Comparison of ENCODE assay signal across 7 mouse cellular contexts in genomic region chr4:4792992-4793834, GRCm38 (mm10). TPM values are rescaled to one million over a fixed set of nuclear protein-coding genes. Genes with fewer than 3 reads are reported as not detected.
DNase-seq lines count a peak whose midpoint lies in the region; ATAC-seq and TF ChIP-seq lines count a peak whose summit lies in the region.

Gene Impad1 (minus strand): TSS chr4:4793355.

- TF ChIP-seq POLR2A in small intestine, adult 2 months (IDR thresholded peaks at IDR 0.05; ENCODE audit: low read depth, low read length) = peak; percentile 86

- no peaks in the 10 kb centered on the region for H3K36me3 ChIP-seq in intestine, postnatal 0 days (ENCODE audit: control insufficient read depth, insufficient read depth)
- 0 out of 2 replicates have a peak, but pooled peaks cover 6% of the 10 kb centered on the region for H3K36me3 ChIP-seq in midbrain, embryonic 12.5 days
- H3K36me3 ChIP-seq in small intestine, adult 2 months (ENCODE audit: control insufficient read depth, insufficient read depth, low read length) = no peaks in the 10 kb centered on the region

- H3K9me3 ChIP-seq in intestine, postnatal 0 days (ENCODE audit: control insufficient read depth) = no peaks in the 10 kb centered on the region
- no peaks in the 10 kb centered on the region for H3K9me3 ChIP-seq in midbrain, embryonic 12.5 days

- intact Hi-C loops in left cerebral cortex, postnatal 4 days (cut with DNase I) = no loop called here

- H3K27me3 ChIP-seq in intestine, postnatal 0 days (replicated peaks; ENCODE audit: control insufficient read depth, insufficient read depth, low read length) = no peaks in the 10 kb centered on the region
- H3K27me3 ChIP-seq in midbrain, embryonic 12.5 days = no peaks in the 10 kb centered on the region
- H3K27me3 ChIP-seq in small intestine, adult 2 months (ENCODE audit: control insufficient read depth, insufficient read depth, low read length) = no peaks in the 10 kb centered on the region

- peak; percentile 87 for DNase-seq in adrenal gland, adult 8-10 months
- DNase-seq in embryo, embryonic 9.5 days (ENCODE audit: extremely low spot score) = peak; percentile 92
- peak; percentile 73 to 77 for DNase-seq in gastrocnemius, postnatal 4 days (ENCODE audit: low spot score in 2 of 2)
- DNase-seq in left cerebral cortex, postnatal 4 days = peak; percentile 84

- H3K4me2 ChIP-seq in intestine, postnatal 0 days (replicated peaks; ENCODE audit: low read depth) = peak within 1 kb of the TSS; percentile 73
- H3K4me2 ChIP-seq in midbrain, embryonic 12.5 days (replicated peaks) = peak within 1 kb of the TSS; percentile 64

- no peaks in the 10 kb centered on the region for H3K4me1 ChIP-seq in intestine, postnatal 0 days (replicated peaks; ENCODE audit: control insufficient read depth, insufficient read depth, low read length)
- H3K4me1 ChIP-seq in midbrain, embryonic 12.5 days = peaks cover 12% of the 10 kb centered on the region
- peaks cover 8% of the 10 kb centered on the region; the same call in 1 of the 2 replicates for H3K4me1 ChIP-seq in small intestine, adult 2 months (ENCODE audit: control insufficient read depth, insufficient read depth, insufficient read length, low read length)

- peak within 1 kb of the TSS; percentile 83 for H3K4me3 ChIP-seq in intestine, postnatal 0 days (ENCODE audit: low read depth, low read length)
- peak within 1 kb of the TSS; percentile 96 for H3K4me3 ChIP-seq in midbrain, embryonic 12.5 days
- H3K4me3 ChIP-seq in small intestine, adult 2 months (ENCODE audit: low read depth, low read length) = peak within 1 kb of the TSS; percentile 85

- H3K9ac ChIP-seq in intestine, postnatal 0 days (ENCODE audit: low read depth, low read length) = peak within 1 kb of the TSS; percentile 88
- peak within 1 kb of the TSS; percentile 92 for H3K9ac ChIP-seq in midbrain, embryonic 12.5 days (replicated peaks)

- H3K27ac ChIP-seq in intestine, postnatal 0 days (ENCODE audit: low read depth, low read length) = peak within 1 kb of the TSS; percentile 77
- H3K27ac ChIP-seq in midbrain, embryonic 12.5 days (replicated peaks) = peak within 1 kb of the TSS; percentile 83
- peak within 1 kb of the TSS; percentile 62 for H3K27ac ChIP-seq in small intestine, adult 2 months (ENCODE audit: insufficient read depth, low read depth, low read length)

- ATAC-seq in intestine, postnatal 0 days = peak; percentile 93
- peak; percentile 96 for ATAC-seq in midbrain, embryonic 12.5 days (ENCODE audit: low FRiP score, low read depth)

- no peak for TF ChIP-seq CTCF in intestine, postnatal 0 days (IDR thresholded peaks at IDR 0.05; ENCODE audit: low read depth)
- TF ChIP-seq CTCF in small intestine, adult 2 months (IDR thresholded peaks at IDR 0.05; ENCODE audit: extremely low read depth, insufficient read length, insufficient replicate concordance, low read depth, low read length) = no peak

- under 1% methylated on average over 48 of the region's 48 CpGs for WGBS in intestine, postnatal 0 days
- under 1% methylated on average over 46 of the region's 48 CpGs for WGBS in midbrain, embryonic 12.5 days
- WGBS in small intestine, adult 2 months = under 1% methylated on average over 48 of the region's 48 CpGs

RNA-seq across cellular contexts. Expression of gene Impad1, which starts in this region (rescaled TPM):
- total RNA-seq in adrenal gland, adult 8-10 months (2022) = 10 to 100 TPM; 34.4 to 44.1 (median 40.1) TPM
- 10 to 100 TPM; 37.5 to 39.2 TPM for total RNA-seq in gastrocnemius, postnatal 4 days (2021)
- polyA plus RNA-seq in intestine, postnatal 0 days (2015; fragmentation: Nextera tagmentation; extraction: Ambion mirVana) = 23.9 and 24.3 TPM in 2 replicates
- total RNA-seq in left cerebral cortex, postnatal 4 days (2021) = 10 to 100 TPM; 90.9 to 94.6 TPM
- polyA plus RNA-seq in midbrain, embryonic 12.5 days (2016; fragmentation: Nextera tagmentation; extraction: Ambion mirVana) = 47.3 and 48.8 TPM in 2 replicates
- polyA plus RNA-seq in small intestine, adult 2 months (2012; rRNA removed) = 3.0 and 5.9 TPM in 2 replicates

Comparison
In these comparisons a context has a peak if more than half of its experiments do, and no peak if none do; other contexts are left out.
1. Peak in every context shown above with its lines: DNase-seq, ATAC-seq, H3K4me3 ChIP-seq and H3K27ac ChIP-seq.